Mouse (Mus musculus) brain, embryonic 14.5 days (tissue): ENCODE measurements at regions not wholly inside any gene's neighbourhood (a gene's known extent, or its start where the extent isn't known, plus 50 kb on each side); places are given as distances from the start of the nearest gene placed in this dataset.
"Not testable (repeated sequence)": the region's sequence is repeated elsewhere in the genome, so short reads cannot be mapped to it uniquely, and the experiment has no call there.

Experiments used
- DNase-seq: peaks from one replicate; pipeline ENCODE4 v3.0.0-alpha.2; 2011; ENCODE audit warnings: low read depth
- CTCF ChIP-seq: fragments of 200-500 bp; IDR thresholded peaks from 2 replicates; pipeline ENCODE4 v1.5.1; 2012; ENCODE audit warnings: inconsistent platforms, mild to moderate bottlenecking, moderate library complexity, borderline replicate concordance; ENCODE audit not compliant: insufficient read depth, insufficient read length; ENCODE audit errors: extremely low read depth
- POLR2A ChIP-seq: fragments of 200-500 bp; IDR thresholded peaks from 2 replicates; pipeline ENCODE4 v1.6.1; 2012; ENCODE audit warnings: mild to moderate bottlenecking, inconsistent platforms, borderline replicate concordance; ENCODE audit not compliant: poor library complexity, insufficient read depth, insufficient read length, severe bottlenecking; ENCODE audit errors: extremely low read depth

GRCm38 (mm10) chr10:53482919-53483318 is 103.2 kb upstream of the Cep85l start:
- TF ChIP-seq POLR2A (no peak), CTCF (no peak)
- DNase-seq, result no peak

- no peak for TF ChIP-seq CTCF
- no peak for TF ChIP-seq POLR2A
- DNase-seq, result no peak
Measured at GRCm38 (mm10) chr10:53470200-53470599, 90.5 kb upstream of the Cep85l start.

GRCm38 (mm10) chr10:53469611-53470010 is 89.9 kb upstream of the Cep85l start:
- no peak for DNase-seq

GRCm38 (mm10) chr10:53468293-53468545 is 88.5 kb upstream of the Cep85l start:
- TF ChIP-seq CTCF (no peak), POLR2A (no peak)
- no peak for DNase-seq

More at GRCm38 (mm10) chr10:53469611-53470010, 89.9 kb upstream of the Cep85l start:
- TF ChIP-seq CTCF, result no peak
- no peak for TF ChIP-seq POLR2A

GRCm38 (mm10) chr10:53467472-53468292 is 87.9 kb upstream of the Cep85l start:
- TF ChIP-seq CTCF, result no peak
- no peak for TF ChIP-seq POLR2A
- DNase-seq, result no peak

GRCm38 (mm10) chr10:53466851-53467250 is 87.1 kb upstream of the Cep85l start:
- TF ChIP-seq CTCF, result no peak
- no peak for TF ChIP-seq POLR2A
- peak; percentile 31 for DNase-seq

- TF ChIP-seq POLR2A (no peak), CTCF (no peak)
- peak; percentile 72 for DNase-seq
Measured at GRCm38 (mm10) chr10:53466261-53466660, 86.5 kb upstream of the Cep85l start.

GRCm38 (mm10) chr10:53464581-53464980 is 84.8 kb upstream of the Cep85l start:
- DNase-seq, result peak; percentile 80
- TF ChIP-seq POLR2A, result no peak
- TF ChIP-seq CTCF, result no peak

- DNase-seq, result no peak
- no peak for TF ChIP-seq POLR2A
- no peak for TF ChIP-seq CTCF
Measured at GRCm38 (mm10) chr10:53464006-53464405, 84.3 kb upstream of the Cep85l start.

GRCm38 (mm10) chr10:53463471-53463870 is 83.7 kb upstream of the Cep85l start:
- TF ChIP-seq CTCF, result no peak
- TF ChIP-seq POLR2A, result no peak
- no peak for DNase-seq

- DNase-seq, result peak; percentile 77
- TF ChIP-seq POLR2A, result no peak
- no peak for TF ChIP-seq CTCF
Measured at GRCm38 (mm10) chr10:53462449-53463308, 82.9 kb upstream of the Cep85l start.

- TF ChIP-seq CTCF (0 out of 2 replicates have a peak, but pooled peaks have one; percentile 0), POLR2A (no peak)
- no peak for DNase-seq
Measured at GRCm38 (mm10) chr10:53461070-53461781, 81.5 kb upstream of the Cep85l start.

GRCm38 (mm10) chr10:53459706-53460105 is 80.0 kb upstream of the Cep85l start:
- not testable (repeated sequence) for DNase-seq
